Mouse (Mus musculus): ENCODE measurements around the gene Tbc1d22a. TPM values are rescaled to one million over a fixed set of nuclear protein-coding genes. Genes with fewer than 3 reads are reported as not detected.
A peak's percentile ranks its signal among the peaks of the same experiment; 100 is the strongest.
"Not testable (repeated sequence)": the region's sequence is repeated elsewhere in the genome, so short reads cannot be mapped to it uniquely, and the experiment has no call there.

Gene Tbc1d22a
- polyA plus RNA-seq, 1 experiment from 2014 or later = 11.7 TPM

DNA sequence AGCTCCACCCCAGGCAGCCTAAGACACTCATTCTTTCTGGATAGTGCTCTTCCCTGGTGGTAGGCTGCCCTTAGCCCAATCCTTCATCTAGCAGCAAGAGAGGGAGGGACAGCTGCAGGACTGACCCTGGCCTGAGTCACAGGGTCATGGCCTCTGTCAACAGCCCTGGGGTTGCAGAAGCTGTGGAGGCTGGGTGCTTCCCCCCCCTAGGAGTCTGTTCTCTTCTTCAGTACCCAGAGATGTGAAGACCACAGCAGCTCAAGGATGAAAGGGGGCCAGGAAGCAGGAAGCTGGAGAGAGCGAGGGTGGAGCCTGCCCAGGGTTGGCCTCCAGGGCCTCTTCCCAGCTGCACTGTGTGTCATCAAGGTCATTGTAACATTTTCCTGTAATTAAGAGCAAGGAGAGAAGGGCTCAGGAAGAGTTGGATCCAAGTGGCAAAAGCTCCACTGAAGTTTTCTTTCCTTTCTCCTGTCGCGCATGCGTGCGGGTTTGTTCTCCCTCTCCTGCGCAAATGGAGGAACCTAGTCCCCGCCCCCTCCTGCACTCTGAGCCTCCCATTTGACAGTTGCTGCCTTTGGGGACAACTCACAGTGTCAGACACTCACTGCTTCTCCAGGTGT is 10.2 kb upstream of the Tbc1d22a start:
- H3K4me2 ChIP-seq = peak overlapping the region; percentile 54
- DNase-seq (ENCODE audit: low spot score) = no peak
- no peaks in the 10 kb centered on the region for H3K9me3 ChIP-seq (ENCODE audit: control insufficient read depth, low read length)
- H3K4me3 ChIP-seq (ENCODE audit: low read depth, low read length) = 0 out of 2 replicates have a peak overlapping the region, but pooled peaks have one; percentile 20
- ATAC-seq (replicated peaks; ENCODE audit: low FRiP score) = peak; percentile 46; the same call in 1 of the 2 replicates
- no peaks in the 10 kb centered on the region for H3K36me3 ChIP-seq (ENCODE audit: control insufficient read depth, insufficient read depth, low read length)
- no peaks in the 10 kb centered on the region for H3K27me3 ChIP-seq (replicated peaks; ENCODE audit: control insufficient read depth, insufficient read depth, low read length)
- peak overlapping the region; percentile 52 for H3K27ac ChIP-seq (ENCODE audit: low read depth, low read length)
- peaks cover 20% of the 10 kb centered on the region for H3K4me1 ChIP-seq (replicated peaks; ENCODE audit: control insufficient read depth, insufficient read depth, low read length)
- H3K9ac ChIP-seq (ENCODE audit: low read depth, low read length) = 0 out of 2 replicates have a peak overlapping the region, but pooled peaks have one; percentile 30
- WGBS = 31% methylated on average over 7 of the region's 7 CpGs

DNA sequence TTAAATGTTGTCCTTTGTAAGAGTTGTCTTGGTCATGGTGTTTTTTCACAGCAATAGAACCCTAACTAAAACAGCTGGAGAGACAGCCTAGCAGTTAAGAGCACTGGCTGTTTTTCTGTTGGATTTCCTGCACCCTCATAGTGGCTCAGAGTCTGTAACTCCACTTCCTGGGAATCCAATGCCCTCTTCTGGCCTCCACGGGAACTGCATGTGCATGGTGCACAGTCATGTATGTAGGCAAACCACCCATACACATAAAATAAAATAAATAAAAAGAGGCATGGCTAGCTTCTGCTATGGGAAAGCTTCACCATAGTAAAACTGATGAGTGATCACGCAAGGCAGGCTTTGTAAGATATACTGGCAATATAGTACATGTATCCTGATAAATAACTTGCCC is 9.0 kb upstream of the Tbc1d22a start:
- Histone ChIP-seq H3K27ac (ENCODE audit: low read depth, low read length) (no peak overlapping the region), H3K4me1 (replicated peaks; ENCODE audit: control insufficient read depth, insufficient read depth, low read length) (peaks cover 20% of the 10 kb centered on the region), H3K9ac (ENCODE audit: low read depth, low read length) (no peak overlapping the region), H3K36me3 (ENCODE audit: control insufficient read depth, insufficient read depth, low read length) (no peaks in the 10 kb centered on the region), H3K27me3 (replicated peaks; ENCODE audit: control insufficient read depth, insufficient read depth, low read length) (no peaks in the 10 kb centered on the region), H3K4me3 (ENCODE audit: low read depth, low read length) (no peak overlapping the region), H3K9me3 (ENCODE audit: control insufficient read depth, low read length) (no peaks in the 10 kb centered on the region), H3K4me2 (no peak overlapping the region)
- DNase-seq (ENCODE audit: low spot score) (no peak), ATAC-seq (replicated peaks; ENCODE audit: low FRiP score) (peak; percentile 35; the same call in 1 of the 2 replicates)
- WGBS = 54% methylated on average over 2 of the region's 2 CpGs

DNA sequence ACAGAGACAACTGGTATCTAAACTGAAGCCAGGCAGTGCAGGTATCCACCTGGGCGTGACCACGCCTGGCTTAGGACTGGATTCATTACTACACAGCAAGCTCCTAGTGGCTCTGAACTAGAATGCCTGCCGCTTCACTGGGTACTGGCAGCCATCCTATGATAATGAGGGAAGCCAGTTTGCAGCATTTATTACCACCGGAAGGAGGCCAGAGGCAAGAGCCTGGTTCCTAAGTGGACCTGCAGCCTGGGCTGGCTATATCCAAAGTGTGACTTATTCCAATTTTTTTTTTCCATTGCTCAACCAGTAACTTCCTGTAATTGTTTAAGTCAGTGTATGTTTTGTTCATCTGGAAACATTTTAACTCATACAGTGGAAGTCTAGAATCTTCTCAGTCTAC is 7.9 kb upstream of the Tbc1d22a start:
- H3K4me3 ChIP-seq (ENCODE audit: low read depth, low read length) = no peak overlapping the region
- no peak overlapping the region for H3K27ac ChIP-seq (ENCODE audit: low read depth, low read length)
- no peaks in the 10 kb centered on the region for H3K27me3 ChIP-seq (replicated peaks; ENCODE audit: control insufficient read depth, insufficient read depth, low read length)
- no peaks in the 10 kb centered on the region for H3K36me3 ChIP-seq (ENCODE audit: control insufficient read depth, insufficient read depth, low read length)
- DNase-seq (ENCODE audit: low spot score) (no peak), ATAC-seq (replicated peaks; ENCODE audit: low FRiP score) (no peak)
- 78% methylated on average over 4 of the region's 4 CpGs for WGBS
- no peak overlapping the region for H3K9ac ChIP-seq (ENCODE audit: low read depth, low read length)
- no peak overlapping the region for H3K4me2 ChIP-seq
- H3K9me3 ChIP-seq (ENCODE audit: control insufficient read depth, low read length) = no peaks in the 10 kb centered on the region
- peaks cover 20% of the 10 kb centered on the region for H3K4me1 ChIP-seq (replicated peaks; ENCODE audit: control insufficient read depth, insufficient read depth, low read length)

DNA sequence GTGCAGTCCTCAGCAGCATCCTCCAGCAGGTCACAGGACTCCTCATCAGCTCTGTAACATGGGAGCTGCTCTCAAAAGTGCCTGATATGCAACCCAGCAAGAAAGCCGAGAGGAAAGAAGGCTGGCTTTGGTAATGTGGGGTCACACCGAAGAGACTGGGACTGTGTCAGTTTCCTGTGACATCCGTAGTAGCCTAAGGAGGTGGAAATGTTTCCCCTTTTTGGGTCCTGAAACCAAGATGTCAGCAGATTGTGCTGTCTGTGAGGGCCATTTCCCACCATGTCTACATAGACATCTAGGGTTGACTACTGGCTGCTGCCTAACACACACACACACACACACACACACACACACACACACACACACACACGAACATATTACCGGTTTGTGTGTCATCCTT is 2.1 kb upstream of the Tbc1d22a start:
- not testable (repeated sequence) for DNase-seq (ENCODE audit: low spot score); H3K27me3 ChIP-seq (replicated peaks; ENCODE audit: control insufficient read depth, insufficient read depth, low read length); H3K9me3 ChIP-seq (ENCODE audit: control insufficient read depth, low read length); H3K9ac ChIP-seq (ENCODE audit: low read depth, low read length); ATAC-seq (replicated peaks; ENCODE audit: low FRiP score); H3K4me2 ChIP-seq; H3K36me3 ChIP-seq (ENCODE audit: control insufficient read depth, insufficient read depth, low read length); H3K27ac ChIP-seq (ENCODE audit: low read depth, low read length)
- peaks cover 12% of the 10 kb centered on the region; the same call in 1 of the 2 replicates for H3K4me1 ChIP-seq (replicated peaks; ENCODE audit: control insufficient read depth, insufficient read depth, low read length)
- 85% methylated on average over 5 of the region's 5 CpGs for WGBS
- H3K4me3 ChIP-seq (ENCODE audit: low read depth, low read length) = 0 out of 2 replicates have a peak overlapping the region, but pooled peaks have one; percentile 12

DNA sequence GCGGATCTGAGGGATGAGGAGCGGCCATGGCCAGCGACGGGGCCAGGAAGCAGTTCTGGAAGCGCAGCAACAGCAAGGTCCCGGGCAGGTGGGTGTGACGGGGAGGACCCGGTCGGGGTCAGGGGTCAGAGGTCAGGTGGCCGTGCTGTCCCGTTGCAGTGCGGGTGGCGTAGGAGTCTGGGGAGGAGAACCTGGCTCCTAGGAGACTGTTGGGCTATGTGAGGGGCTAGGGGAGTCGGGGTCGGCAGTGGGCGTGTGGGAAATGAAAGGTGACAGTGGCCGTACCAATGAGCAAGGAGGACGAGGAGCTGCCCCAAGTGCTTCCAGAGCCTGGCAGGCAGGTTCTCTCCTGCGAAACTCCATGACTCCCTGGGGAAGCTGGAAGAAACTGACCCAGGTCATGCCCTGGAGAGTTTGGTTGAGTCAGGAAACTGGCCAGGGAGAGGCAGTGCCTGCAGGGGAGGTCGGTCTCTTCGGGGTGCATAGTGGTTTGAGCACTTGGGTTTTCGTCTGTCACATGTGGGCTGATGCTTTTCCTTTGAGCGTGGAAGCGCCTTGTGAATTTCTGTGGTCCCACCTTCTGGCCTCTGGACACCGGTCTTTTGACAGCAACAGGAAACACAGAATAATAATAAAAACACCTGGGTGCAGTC is 416 bp downstream of the Tbc1d22a start:
- Histone ChIP-seq H3K4me3 (ENCODE audit: low read depth, low read length) (peak overlapping the region; percentile 93), H3K9ac (ENCODE audit: low read depth, low read length) (peak overlapping the region; percentile 89), H3K36me3 (ENCODE audit: control insufficient read depth, insufficient read depth, low read length) (no peaks in the 10 kb centered on the region), H3K27me3 (replicated peaks; ENCODE audit: control insufficient read depth, insufficient read depth, low read length) (no peaks in the 10 kb centered on the region), H3K4me1 (replicated peaks; ENCODE audit: control insufficient read depth, insufficient read depth, low read length) (peaks cover 12% of the 10 kb centered on the region; the same call in 1 of the 2 replicates), H3K4me2 (peak overlapping the region; percentile 90), H3K9me3 (ENCODE audit: control insufficient read depth, low read length) (no peaks in the 10 kb centered on the region), H3K27ac (ENCODE audit: low read depth, low read length) (peak overlapping the region; percentile 87)
- no peak for ATAC-seq (replicated peaks; ENCODE audit: low FRiP score)
- WGBS = 16% methylated on average over 25 of the region's 25 CpGs
- no peak for DNase-seq (ENCODE audit: low spot score)

DNA sequence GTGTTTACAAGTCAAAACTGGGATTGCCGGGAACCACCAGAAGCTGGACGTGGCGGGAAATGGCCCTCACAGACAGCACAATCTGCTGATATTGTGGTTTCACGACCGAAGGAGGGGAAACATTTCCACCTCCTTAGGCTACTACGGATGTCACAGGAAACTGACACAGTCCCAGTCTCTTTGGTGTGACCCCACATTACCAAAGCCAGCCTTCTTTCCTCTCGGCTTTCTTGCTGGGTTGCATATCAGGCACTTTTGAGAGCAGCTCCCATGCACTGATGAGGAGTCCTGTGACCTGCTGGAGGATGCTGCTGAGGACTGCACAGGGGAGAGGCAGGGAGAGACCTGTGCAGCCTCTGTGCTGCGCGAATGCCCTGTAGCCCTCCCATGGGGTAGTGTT is 2.4 kb downstream of the Tbc1d22a start:
- peaks cover 12% of the 10 kb centered on the region; the same call in 1 of the 2 replicates for H3K4me1 ChIP-seq (replicated peaks; ENCODE audit: control insufficient read depth, insufficient read depth, low read length)
- H3K9me3 ChIP-seq (ENCODE audit: control insufficient read depth, low read length); H3K27me3 ChIP-seq (replicated peaks; ENCODE audit: control insufficient read depth, insufficient read depth, low read length); H3K4me3 ChIP-seq (ENCODE audit: low read depth, low read length); H3K4me2 ChIP-seq; H3K36me3 ChIP-seq (ENCODE audit: control insufficient read depth, insufficient read depth, low read length); H3K27ac ChIP-seq (ENCODE audit: low read depth, low read length); DNase-seq (ENCODE audit: low spot score); H3K9ac ChIP-seq (ENCODE audit: low read depth, low read length); ATAC-seq (replicated peaks; ENCODE audit: low FRiP score): not testable (repeated sequence)
- 73% methylated on average over 9 of the region's 9 CpGs for WGBS

DNA sequence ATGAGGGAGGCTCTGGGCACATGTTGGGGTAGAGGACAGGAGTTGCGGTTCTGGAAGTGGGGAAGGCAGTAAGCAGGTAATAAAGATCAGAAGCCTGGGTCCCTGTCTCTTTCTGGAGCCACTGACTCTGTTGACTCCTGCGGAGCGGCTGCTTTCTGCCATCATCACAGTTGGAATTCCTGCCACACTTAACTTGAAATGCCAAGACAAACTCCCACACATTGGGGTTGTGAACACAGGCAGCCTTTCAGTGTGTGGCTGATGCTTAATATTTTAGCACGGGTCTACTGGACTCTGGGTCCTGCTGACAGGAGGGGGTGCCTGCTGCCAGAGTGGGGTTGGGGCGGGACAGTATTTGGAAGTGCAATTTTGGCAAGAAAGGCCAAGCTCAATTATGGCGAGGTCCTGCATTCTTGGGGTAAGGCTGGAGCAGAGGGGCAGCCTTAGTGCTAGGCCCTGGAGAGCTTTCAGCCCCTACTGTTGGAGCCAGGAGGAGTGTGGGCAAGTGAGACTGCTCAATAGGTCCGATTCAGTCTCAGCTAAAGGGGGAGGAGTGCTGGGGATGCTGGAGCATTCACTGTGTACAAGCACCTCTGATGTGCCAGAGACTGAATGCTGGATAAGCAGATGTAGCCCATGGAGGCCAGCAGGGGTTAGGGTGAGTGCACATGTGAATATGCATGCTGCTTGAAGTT is 5.4 kb downstream of the Tbc1d22a start:
- Histone ChIP-seq H3K4me2 (no peak overlapping the region), H3K27ac (ENCODE audit: low read depth, low read length) (no peak overlapping the region), H3K9ac (ENCODE audit: low read depth, low read length) (no peak overlapping the region), H3K36me3 (ENCODE audit: control insufficient read depth, insufficient read depth, low read length) (no peaks in the 10 kb centered on the region), H3K4me3 (ENCODE audit: low read depth, low read length) (no peak overlapping the region), H3K4me1 (replicated peaks; ENCODE audit: control insufficient read depth, insufficient read depth, low read length) (peaks cover 4% of the 10 kb centered on the region; the same call in 1 of the 2 replicates), H3K27me3 (replicated peaks; ENCODE audit: control insufficient read depth, insufficient read depth, low read length) (no peaks in the 10 kb centered on the region), H3K9me3 (ENCODE audit: control insufficient read depth, low read length) (no peaks in the 10 kb centered on the region)
- no peak for ATAC-seq (replicated peaks; ENCODE audit: low FRiP score)
- WGBS = 85% methylated on average over 7 of the region's 7 CpGs
- no peak for DNase-seq (ENCODE audit: low spot score)

DNA sequence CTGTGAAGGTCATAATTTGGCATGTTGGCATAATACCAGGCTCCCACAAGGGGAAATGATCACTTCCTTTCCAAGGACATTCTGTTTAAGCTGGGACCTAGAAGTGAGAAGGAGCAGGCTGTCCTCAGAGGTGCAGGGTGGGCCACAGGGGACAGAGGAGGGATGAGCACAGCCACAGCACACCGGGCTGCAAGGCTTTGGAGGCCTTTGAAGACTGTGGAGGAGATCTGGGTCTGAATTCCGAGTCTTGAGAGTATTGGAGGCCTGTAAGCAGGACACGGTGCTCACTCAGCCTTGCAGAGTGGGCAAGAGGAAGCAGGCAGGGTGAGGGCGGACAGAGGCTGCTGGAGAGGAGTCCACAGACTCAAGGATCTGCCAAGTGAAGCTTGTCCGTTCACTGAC is 6.0 kb downstream of the Tbc1d22a start:
- WGBS = 78% methylated on average over 5 of the region's 5 CpGs
- no peak overlapping the region for H3K27ac ChIP-seq (ENCODE audit: low read depth, low read length)
- ATAC-seq (replicated peaks; ENCODE audit: low FRiP score) (no peak), DNase-seq (ENCODE audit: low spot score) (no peak)
- no peak overlapping the region for H3K9ac ChIP-seq (ENCODE audit: low read depth, low read length)
- no peaks in the 10 kb centered on the region for H3K36me3 ChIP-seq (ENCODE audit: control insufficient read depth, insufficient read depth, low read length)
- H3K4me1 ChIP-seq (replicated peaks; ENCODE audit: control insufficient read depth, insufficient read depth, low read length) = no peaks in the 10 kb centered on the region
- H3K27me3 ChIP-seq (replicated peaks; ENCODE audit: control insufficient read depth, insufficient read depth, low read length) = no peaks in the 10 kb centered on the region
- no peaks in the 10 kb centered on the region for H3K9me3 ChIP-seq (ENCODE audit: control insufficient read depth, low read length)
- no peak overlapping the region for H3K4me3 ChIP-seq (ENCODE audit: low read depth, low read length)
- H3K4me2 ChIP-seq = no peak overlapping the region

Data from liver, embryonic 11.5 days (tissue).